Mouse (Mus musculus): ENCODE measurements at regions not wholly inside any gene's neighbourhood (a gene's known extent, or its start where the extent isn't known, plus 50 kb on each side); places are given as distances from the start of the nearest gene placed in this dataset.
A peak's percentile ranks its signal among the peaks of the same experiment; 100 is the strongest.
"Not testable (repeated sequence)": the region's sequence is repeated elsewhere in the genome, so short reads cannot be mapped to it uniquely, and the experiment has no call there.

GRCm38 (mm10) chr12:46398875-46399652 lies 419.7 kb downstream of the Nova1 start:
- DNase-seq (ENCODE audit: low read depth, low spot score): no peak

DNA sequence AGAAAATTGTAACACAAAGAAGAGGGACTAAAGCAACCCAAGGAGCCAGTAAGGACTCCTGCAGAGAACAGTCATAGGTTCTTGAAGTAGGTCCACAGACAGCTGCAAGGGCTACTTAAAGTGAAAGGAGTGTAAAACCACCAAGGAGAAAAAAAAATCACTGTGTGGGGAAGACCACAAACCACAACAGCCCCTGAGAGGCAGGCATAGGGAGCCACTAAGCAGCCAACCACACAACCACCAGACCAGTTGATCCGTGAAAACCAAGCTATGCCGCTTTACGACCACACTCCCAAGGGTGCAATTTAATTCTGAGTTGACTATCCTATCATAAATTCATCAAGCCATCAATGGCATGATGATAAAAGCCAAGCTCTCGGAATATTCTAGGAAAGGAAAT lies 423.5 kb downstream of the Nova1 start:
- peak; percentile 26 for DNase-seq (ENCODE audit: low read depth, low spot score)

DNA sequence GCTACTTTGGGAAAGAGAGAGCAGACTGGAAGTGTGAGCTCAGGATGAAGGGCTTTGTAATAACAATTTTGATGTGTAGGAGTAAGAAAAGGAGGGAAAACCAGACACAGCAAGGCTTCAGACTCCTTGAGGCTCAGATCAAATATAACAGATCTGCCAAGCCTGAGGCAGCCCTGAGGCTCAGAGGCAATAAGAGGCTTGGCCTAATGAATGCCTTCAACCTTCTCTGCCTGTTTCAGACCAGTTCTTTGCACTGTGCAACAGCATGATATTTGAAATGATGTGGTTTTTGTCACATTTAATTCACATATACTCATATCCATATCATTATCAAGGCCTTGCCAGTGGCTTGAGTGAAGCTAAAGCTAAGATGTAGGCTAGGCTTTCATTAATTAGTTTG lies 425.0 kb downstream of the Nova1 start:
- DNase-seq (ENCODE audit: low read depth, low spot score): no peak

DNA sequence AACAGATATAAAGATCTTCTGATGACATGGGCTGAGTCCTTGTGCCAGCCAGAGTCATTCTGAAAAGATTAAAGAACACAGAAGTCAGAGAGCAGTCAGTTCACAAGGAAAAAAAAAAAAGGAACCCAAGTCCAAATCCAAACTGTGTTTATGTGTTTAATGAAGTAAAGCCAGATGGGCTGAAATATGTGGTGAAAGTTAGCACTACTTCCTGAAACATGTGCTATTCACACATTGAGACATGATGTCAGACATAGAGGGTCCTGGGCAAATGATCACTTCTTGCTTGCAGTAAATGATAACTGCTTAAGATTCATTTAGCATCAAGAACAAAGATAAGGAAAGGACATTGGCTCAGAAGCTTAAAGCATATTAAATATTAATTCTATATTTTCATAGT lies 439.8 kb downstream of the Nova1 start:
- DNase-seq (ENCODE audit: low read depth, low spot score): no peak

- no peak for DNase-seq (ENCODE audit: low read depth, low spot score)
Measured at GRCm38 (mm10) chr12:46371747-46372146, 447.0 kb downstream of the Nova1 start.

DNA sequence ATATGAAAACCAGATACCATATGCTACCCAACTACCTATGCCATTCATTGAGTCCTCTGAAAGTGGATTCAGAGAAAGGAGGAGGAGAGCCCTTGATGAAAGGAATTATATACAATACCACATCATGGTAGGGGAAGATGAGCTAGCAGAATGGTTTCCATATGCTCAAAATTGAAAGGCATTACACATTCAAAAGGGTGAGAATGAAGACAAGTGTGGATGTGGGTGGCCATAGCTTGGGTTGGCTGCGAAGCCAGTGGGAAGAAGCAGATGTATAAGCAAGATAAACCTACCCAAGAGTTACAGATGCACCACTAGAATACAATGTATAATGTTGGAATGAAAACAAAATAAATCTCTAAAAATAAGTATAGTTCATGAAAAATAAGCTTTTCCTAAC lies 485.4 kb downstream of the Nova1 start:
- DNase-seq (ENCODE audit: low read depth, low spot score): no peak

DNA sequence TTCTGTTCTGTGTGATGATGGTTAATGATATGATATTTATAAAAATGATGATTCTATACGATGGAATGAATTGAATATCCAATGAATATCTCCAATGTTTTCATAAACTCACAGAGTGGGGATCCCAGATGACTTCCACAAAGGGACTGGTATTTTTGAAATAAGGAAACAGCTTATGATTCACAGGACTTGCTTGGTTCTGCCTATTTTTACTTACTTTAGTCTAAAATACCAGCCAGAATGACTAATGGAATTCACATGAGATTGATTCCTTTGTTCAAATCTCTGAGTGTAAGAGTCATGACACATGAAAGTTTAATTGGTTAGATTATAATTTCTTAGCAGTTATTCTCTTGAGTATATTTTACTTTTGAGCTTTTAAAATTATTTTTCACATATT lies 490.9 kb downstream of the Nova1 start:
- no peak for DNase-seq (ENCODE audit: low read depth, low spot score)

- no peak for DNase-seq (ENCODE audit: low read depth, low spot score)
Measured at GRCm38 (mm10) chr12:46323276-46323675, 495.5 kb downstream of the Nova1 start.

GRCm38 (mm10) chr12:46303136-46303797 lies 515.5 kb downstream of the Nova1 start:
- no peak for DNase-seq (ENCODE audit: low read depth, low spot score)

GRCm38 (mm10) chr12:46298926-46299325 lies 519.8 kb downstream of the Nova1 start:
- no peak for DNase-seq (ENCODE audit: low read depth, low spot score)

- no peak for DNase-seq (ENCODE audit: low read depth, low spot score)
Measured at GRCm38 (mm10) chr12:46284519-46284918, 534.2 kb downstream of the Nova1 start.

GRCm38 (mm10) chr12:46248402-46249018 lies 570.2 kb downstream of the Nova1 start:
- DNase-seq (ENCODE audit: low read depth, low spot score): no peak

DNA sequence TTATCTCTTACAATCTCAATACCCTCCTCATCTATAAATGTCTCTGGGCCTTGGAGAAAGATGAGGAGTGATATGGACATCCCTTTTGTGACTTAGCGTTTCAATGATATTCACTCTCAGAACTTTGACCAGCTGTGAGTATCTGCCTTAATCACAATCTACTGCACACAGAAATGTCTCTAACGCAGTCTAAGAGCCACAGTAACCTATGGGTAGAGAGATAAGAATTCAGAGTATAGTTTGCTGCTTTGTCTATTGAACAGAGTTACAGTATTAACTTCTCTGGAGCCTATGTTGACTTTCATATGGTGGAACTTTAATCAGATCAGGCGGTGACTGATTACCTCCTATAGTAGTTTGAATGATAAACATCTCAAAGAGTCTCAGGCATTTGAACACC lies 573.8 kb downstream of the Nova1 start:
- DNase-seq (ENCODE audit: low read depth, low spot score): no peak

- no peak for DNase-seq (ENCODE audit: low read depth, low spot score)
Measured at GRCm38 (mm10) chr12:46232359-46232758, 586.4 kb downstream of the Nova1 start.

GRCm38 (mm10) chr12:46215328-46215727 lies 603.4 kb downstream of the Nova1 start:
- not testable (repeated sequence) for DNase-seq (ENCODE audit: low read depth, low spot score)

- no peak for DNase-seq (ENCODE audit: low read depth, low spot score)
Measured at GRCm38 (mm10) chr12:46199076-46199475, 619.7 kb downstream of the Nova1 start.

GRCm38 (mm10) chr12:46197482-46198101 lies 621.1 kb downstream of the Nova1 start:
- DNase-seq (ENCODE audit: low read depth, low spot score): no peak

DNA sequence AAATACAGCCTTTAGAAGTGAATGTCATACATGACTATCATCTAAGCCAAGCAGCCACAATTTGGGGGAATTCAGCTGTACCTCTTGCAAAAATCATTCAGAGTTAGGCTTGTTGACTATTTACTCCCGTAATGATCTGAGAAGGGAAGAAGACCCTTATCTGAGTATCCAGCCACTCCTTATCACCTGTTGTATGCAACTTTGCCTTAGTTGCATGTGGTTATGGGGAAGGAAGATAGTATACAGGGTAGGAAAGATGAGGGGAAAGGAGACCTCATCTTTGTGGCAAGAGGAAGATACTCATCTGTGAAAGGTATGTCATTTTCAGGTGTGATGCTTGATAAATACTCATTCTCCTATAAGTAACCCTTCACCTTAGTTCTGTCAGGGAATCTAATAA lies 624.6 kb downstream of the Nova1 start:
- no peak for DNase-seq (ENCODE audit: low read depth, low spot score)

Measured in A20 (cell line).